Mouse (Mus musculus): ENCODE data around the gene Anapc1. TPM values are rescaled to one million over a fixed set of nuclear protein-coding genes. Genes with fewer than 3 reads are reported as not detected.
A peak's percentile ranks its signal among the peaks of the same experiment; 100 is the strongest.

Gene Anapc1
- total RNA-seq, 2 experiments from 2014 or later: 62.8 to 63.9 TPM

GRCm38 (mm10) chr2:128568490-128568889 lies 118.7 kb downstream of the Anapc1 start:
- DNase-seq: no peak
- intact Hi-C loops (cut with DNase I): no loop called here

DNA sequence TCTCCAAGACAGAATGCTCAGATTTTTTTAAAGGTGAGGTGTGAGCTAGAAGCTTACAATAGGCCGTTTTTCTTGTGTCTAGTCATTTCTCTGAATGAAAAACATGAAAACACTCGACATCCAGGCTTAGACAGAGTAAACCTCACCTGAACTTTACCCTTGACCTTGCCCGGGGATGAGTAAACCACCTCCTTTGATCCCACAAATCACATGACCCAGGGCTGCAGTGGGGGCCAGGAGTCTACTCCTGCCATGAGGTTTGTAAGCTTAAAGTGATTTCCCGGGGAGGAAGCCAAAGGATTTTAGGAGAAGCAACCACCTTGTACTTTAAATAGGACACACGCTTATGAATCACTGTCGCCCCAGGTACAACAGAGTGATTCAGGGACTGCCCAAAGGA lies 119.2 kb downstream of the Anapc1 start:
- intact Hi-C loops (cut with DNase I): no loop called here
- no peak for DNase-seq

GRCm38 (mm10) chr2:128566304-128567147 lies 120.7 kb downstream of the Anapc1 start:
- intact Hi-C loops (cut with DNase I): no loop called here
- DNase-seq: peak in 1 of 2 experiments; percentile 17

GRCm38 (mm10) chr2:128565904-128566303 lies 121.3 kb downstream of the Anapc1 start:
- no peak for DNase-seq
- intact Hi-C loops (cut with DNase I): no loop called here

- intact Hi-C loops (cut with DNase I): no loop called here
- no peak for DNase-seq
Observed at GRCm38 (mm10) chr2:128564195-128564594, 123.0 kb downstream of the Anapc1 start.

Other genes starting within 250 kb of the Anapc1 start
- not detected for gene Spdye4c, start 96.2 kb downstream of the Anapc1 start, total RNA-seq (2021)
- gene Mertk, start 11.6 kb upstream of the Anapc1 start, total RNA-seq (2021): 1 to 10 TPM; 5.2 to 6.7 TPM
- gene Tmem87b, start 130.7 kb upstream of the Anapc1 start, total RNA-seq (2021): 10 to 100 TPM; 24.0 to 25.5 TPM
- gene Fbln7, start 175.6 kb upstream of the Anapc1 start, total RNA-seq (2021): 1 to 10 TPM in 1 of 2 experiments, under 1 TPM in 1; 0.82 to 1.1 TPM

Data from heart, postnatal 10 days (tissue).